Mouse (Mus musculus): Measurements from ENCODE around the gene Krtap14.

Gene Krtap14

DNA sequence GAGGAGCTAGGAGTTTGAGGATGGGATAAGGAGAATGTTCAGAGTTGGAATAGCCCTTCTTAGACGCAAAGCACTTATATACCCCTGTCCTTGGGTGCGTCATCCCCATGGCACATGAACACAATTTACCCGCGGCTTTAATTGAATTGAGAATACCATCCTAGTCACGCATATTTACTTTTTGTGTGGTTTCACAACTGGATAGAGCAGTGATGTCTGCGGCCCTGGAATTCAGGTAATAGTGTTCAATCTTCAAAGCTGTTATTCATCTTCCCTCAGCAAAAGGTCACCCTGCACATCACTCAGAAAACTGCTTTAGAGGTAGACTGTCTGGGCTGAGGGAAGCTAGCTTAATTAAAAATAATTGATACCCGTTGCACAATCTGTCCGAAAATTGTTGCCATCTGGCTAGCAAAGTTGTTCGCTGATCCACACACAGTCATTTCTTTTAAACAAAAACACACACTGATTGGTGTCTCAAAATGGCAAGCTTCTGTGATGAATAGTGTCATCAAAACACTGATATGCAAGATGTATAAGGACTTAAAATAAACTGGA lies at the start of gene Krtap14:
Gene Krtap14 (minus strand): TSS at position 51 of the 558 bp plus-strand sequence.
- no peak for DNase-seq

DNA sequence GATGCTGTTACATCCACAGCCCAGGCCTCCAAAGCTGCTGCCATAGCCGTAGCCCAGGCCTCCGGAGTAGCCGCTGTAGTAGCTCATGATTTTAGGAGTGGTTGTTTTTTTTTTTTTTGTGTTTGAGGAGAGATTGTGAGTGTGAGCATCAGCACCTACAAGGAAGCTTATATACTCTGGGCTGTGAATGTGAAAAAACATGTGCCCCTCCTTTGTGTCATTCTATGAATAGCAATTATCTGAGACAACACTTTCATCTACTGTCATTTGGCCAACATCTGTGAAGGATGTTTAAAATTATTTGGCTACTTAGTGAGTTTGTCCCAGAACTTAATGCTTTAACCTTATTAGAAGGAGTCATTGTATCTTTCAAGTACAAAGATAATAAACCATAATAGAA lies 48.2 kb upstream of the Krtap14 start, which contains the start of gene Krtap19-2:
Gene Krtap19-2 (minus strand): TSS at position 101 of the 400 bp plus-strand sequence.
- no peak for DNase-seq

DNA sequence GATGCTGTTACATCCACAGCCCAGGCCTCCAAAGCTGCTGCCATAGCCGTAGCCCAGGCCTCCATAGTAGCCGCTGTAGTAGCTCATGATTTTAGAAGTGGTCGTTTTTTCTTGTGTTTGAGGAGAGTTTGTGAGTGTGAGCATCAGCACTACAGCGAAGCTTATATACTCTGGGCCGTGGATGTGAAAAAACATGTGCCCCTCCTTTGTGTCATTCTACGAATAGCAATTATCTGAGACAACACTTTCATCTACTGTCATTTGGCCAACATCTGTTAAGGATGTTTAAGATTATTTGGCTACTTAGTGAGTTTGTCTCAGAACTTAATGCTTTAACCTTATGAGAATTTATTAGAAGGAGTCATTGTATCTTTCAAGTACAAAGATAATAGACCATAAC lies 43.4 kb upstream of the Krtap14 start, which contains the start of gene Krtap19-1:
Gene Krtap19-1 (minus strand): TSS at position 101 of the 400 bp plus-strand sequence.
- no peak for DNase-seq

DNA sequence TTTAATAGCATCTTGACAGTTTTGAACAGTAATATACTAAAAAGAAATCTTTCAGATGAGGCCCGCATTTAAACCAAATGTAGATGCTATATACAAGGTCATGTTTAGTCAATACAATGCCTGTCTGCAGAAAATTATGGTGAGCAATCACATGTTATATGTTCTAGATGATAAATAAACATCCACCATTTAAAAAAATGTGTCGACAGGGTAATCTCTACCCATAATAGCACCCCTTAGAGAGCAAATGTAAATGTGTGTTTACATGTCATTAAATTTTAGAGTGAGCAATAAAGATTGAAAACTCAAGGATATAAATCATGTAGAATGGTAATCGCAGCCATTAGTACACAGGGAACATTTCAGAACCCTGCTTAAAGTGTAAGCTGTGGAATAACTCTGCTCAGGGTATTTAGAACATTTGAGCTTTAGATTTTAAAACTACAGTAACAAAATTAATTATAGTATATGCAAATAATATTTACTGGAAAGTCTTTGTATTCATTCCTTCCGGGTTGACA lies 39.0 kb upstream of the Krtap14 start:
- no peak for DNase-seq

DNA sequence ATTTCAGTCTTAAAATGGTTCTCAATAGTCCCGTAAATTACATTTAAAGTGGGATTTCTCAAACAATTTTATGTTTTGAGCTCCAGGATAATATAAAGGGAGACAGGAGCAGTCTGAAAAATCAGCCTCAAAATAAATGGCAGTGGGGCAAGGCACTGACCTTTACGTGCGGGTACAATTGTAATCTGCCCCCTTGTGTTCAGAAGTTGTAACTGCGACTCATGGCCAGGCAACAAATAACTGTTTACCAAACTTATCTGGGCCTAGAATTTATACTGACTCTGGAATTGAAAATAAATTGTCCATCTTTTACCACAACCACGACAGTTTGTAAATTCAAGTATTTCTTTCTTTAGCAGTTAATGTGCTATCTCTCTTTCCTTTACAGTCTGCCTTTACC lies 25.5 kb upstream of the Krtap14 start:
- DNase-seq = peak; percentile 7

DNA sequence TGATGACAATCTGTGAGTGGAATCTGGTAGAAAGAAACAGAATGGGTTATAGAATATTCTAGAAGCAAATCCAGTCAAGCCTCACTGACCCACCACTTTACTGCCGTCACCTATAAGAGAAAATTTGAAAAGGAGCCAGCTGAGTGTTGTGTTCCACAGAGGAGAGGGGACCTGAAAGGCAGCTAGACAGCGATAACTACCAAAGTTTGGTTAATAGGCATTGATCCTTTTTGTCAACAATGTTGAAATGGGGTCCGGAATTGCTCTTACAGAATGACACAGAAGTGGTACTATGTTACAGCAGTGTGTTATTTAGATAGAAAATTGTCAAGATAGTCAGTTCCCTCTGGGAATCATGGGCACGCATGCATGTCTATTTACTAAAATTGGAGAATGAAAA lies 22.6 kb upstream of the Krtap14 start:
- DNase-seq = no peak

DNA sequence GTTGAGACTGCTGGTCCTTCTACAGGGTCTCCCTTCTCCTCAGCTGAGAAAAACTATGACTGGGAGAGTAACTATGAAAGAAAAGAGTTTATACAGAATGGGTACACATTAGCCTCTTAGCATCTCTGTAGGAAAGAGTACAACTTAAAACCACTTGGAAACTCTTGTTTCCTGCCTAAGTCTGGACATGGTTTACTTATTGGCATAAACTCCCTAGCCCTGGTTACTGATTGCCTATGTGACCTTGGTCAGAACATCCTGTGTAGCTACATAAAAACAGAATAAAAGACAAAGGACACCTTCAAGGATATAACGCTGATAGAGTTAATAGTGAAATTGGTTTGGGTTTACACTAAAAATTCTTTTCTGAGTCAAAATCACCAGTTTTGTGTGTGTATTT lies 21.4 kb upstream of the Krtap14 start:
- DNase-seq = no peak

DNA sequence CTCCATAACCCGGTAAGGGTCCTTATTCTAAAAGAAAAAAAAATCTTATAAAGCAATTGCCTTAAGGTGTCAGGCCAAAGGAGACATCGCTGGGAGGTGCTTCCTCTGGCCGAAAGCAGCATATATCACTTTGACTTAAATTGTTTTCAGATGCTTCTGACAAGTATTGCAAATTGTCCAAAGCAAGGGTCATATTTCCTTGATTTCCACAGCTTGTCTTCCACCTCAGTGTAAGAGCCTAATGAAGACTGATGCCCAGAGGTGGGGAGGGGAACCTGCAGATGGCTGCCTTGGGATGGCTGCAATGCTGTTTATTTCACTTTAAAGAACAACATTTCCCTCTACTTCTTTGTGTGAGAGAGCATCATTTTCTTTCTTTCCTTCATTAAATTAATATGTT lies 1.0 kb upstream of the Krtap14 start:
- DNase-seq = no peak

DNA sequence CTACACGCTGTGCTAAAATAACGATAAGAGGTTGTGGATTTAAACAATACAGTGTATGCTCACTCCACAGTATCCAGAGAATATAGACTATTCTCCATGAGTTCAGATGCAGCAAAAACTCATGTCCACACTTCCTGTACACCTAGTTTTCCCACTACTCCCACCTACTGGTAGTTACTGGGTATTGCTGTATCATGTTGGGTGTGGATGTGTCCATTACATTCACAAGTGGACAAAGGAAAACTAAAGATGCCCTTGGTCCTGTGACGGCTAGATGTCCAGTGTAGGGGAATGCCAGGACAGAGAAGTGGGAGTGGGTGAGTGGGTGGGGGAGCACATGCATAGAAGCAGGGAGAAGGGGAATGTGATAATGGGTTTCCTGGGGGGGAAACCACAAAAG lies 2.2 kb downstream of the Krtap14 start:
- DNase-seq = no peak

DNA sequence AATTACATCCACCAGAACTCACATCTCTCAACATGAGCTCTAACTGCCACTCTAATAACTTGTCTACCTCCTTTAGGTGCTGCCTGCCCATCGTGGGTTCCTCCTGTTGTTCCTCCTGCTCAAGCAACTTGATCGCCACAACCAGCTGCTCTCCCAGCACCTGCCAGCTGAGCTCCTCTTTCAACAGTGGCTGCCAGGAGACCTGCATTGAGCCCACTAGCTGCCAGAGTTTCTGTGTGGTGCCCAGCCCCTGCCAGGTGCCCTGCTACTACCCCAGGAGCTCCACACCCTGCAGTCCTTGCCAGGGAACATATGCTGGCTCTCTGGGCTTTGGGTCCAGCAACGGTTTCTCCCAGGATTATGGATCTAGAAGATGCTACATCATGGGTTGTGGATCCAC lies 5.9 kb downstream of the Krtap14 start, which contains the start of gene Krtap15:
Gene Krtap15 (plus strand): TSS at position 150 of the 400 bp plus-strand sequence.
- no peak for DNase-seq

DNA sequence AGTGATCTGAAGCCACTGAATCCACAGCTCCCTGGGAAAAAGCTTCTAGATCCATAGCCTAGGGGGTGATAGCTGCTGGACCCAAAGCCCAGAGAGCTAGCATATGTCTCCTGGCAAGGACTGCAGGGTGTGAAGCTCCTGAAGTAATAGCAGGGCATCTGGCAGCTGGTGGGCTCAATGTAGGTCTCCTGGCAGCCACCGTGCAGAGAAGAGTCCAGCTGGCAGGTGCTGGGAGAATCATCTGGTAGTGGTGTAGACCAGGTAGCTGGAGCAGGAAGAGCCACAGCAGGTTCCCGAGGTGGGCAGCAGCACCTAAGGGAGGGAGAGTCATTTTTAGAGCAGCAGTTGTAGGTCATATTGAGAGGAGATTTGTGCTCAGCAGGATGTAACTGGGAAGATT lies 14.1 kb downstream of the Krtap14 start, which contains the start of gene Gm20741:
Gene Gm20741 (minus strand): TSS at position 394 of the 400 bp plus-strand sequence.
- DNase-seq = no peak

DNA sequence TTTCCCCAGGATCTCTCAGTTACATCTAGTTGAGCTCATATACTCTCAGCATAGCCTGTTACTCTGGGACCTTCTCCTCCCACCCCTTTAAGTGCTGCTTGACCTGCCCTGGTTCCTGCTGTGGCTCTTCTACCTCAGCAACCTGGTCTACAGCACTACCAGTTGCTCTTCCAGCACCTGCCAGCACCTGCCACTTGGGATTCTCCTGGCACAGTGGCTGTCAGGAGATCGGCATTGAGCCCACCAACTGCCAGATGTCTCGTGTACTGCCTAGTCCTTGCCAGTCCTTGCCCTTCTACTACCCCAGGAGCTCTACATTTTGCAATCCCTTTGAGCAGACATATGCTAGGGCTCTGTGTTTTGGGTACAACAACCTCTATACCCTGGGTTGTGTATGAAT lies 39.2 kb downstream of the Krtap14 start:
- no peak for DNase-seq

DNA sequence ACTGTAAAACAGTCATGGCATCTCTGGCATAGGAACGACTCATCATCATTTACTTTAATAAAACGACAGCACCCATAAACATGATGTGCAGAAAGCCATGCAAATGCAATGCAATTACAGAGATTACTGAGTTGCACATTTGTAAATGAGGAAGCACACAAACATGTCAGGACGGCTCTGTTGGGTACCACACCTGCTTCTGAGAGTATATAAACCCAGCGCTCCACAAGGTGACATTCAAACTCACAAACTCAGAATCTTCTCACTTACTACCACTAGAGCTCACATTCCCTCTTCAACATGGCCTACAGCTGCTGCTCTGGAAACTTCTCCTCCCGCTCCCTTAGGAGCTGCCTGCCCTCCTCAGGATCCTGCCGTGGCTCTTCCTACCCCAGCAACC lies 48.3 kb downstream of the Krtap14 start, which contains the start of gene Gm5965:
Gene Gm5965 (plus strand): TSS at position 301 of the 400 bp plus-strand sequence.
- no peak for DNase-seq

DNA sequence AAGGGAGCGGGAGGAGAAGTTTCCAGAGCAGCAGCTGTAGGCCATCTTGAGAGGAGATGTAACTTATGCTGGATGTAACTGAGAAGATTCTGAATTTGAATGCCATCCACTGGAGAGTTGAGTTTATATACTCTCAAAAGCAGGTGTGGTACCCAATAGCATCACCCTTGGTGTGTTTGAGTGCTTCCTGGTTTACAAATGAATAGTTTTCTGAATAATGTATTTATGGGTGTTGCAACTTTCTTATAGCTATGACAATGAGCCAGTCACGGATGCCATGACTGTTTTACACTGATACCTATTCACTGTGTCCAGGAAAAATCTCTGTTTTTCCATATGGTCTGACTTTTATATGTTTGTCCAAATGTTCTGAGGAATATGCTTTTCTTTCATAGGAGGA lies 51.8 kb downstream of the Krtap14 start, which contains the start of gene 2310057N15Rik:
Gene 2310057N15Rik (minus strand): TSS at position 101 of the 400 bp plus-strand sequence.
- DNase-seq = no peak

All from kidney, adult 18-20 months (tissue).